ENCODE assay signal across 8 mouse cellular contexts in the genomic region with DNA sequence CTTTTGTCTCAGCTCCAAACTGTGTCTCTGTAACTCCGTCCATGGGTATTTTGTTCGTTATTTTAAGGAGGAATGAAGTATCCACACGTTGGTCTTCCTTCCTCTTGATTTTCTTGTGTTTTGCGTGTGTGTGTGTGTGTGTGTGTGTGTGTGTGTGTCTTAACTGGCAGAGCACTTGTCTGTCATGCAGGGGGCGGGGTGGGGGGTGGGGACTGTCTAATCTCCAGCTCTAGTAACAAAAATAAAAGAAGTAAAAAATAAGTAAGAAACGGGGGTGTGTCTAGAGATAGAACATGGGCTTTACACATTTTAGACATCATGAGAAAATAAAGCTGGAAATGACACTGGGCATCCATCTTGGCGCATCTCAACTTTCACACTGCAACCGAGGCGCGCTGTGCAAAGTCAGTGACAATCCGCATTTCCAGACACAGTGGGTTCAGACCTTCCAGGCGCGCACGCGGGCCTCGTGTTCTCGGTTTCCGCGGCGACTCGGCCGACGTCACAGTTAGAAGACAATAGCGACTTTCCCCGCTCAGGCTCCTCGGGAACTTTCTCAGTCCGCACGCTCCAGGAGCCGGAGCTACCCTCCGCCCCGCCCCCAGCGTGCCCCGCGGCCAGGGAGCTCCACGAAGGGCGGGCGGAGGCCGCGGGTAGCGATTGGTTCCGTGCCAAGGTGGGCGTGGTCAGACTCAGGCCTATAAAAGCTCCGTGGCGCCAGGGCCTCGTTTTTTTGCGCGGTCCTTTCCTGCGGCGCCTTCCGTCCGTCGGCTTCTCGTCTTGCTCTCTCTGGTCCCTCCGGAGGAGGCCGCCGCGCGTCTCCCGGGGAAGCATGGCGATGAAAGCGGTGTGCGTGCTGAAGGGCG. TPM values are rescaled to one million over a fixed set of nuclear protein-coding genes. Genes with fewer than 3 reads are reported as not detected.
A peak's percentile ranks its signal among the peaks of the same experiment; 100 is the strongest.
DNase-seq lines count a peak whose midpoint lies in the region; ATAC-seq and TF ChIP-seq lines count a peak whose summit lies in the region.

A gene (plus strand): TSS at position 729 of the 866 bp plus-strand sequence.

- peak; percentile 88 for ATAC-seq in G1E (ENCODE audit: extremely low read depth, insufficient number of reproducible peaks, low FRiP score, poor library complexity, severe bottlenecking)
- ATAC-seq in forebrain, postnatal 0 days = peak; percentile 91
- peak; percentile 95 for ATAC-seq in lung, embryonic 15.5 days (ENCODE audit: borderline replicate concordance, extremely low read depth, low FRiP score, low TSS enrichment)

- no peaks in the 10 kb centered on the region for H3K9me3 ChIP-seq in G1E (replicated peaks)
- H3K9me3 ChIP-seq in forebrain, postnatal 0 days (ENCODE audit: low read length) = no peaks in the 10 kb centered on the region
- no peaks in the 10 kb centered on the region for H3K9me3 ChIP-seq in lung, embryonic 15.5 days

- H3K9ac ChIP-seq in forebrain, postnatal 0 days = peak within 1 kb of the TSS; percentile 92
- peak within 1 kb of the TSS; percentile 85 for H3K9ac ChIP-seq in lung, embryonic 15.5 days

- DNase-seq in G1E (ENCODE audit: low spot score) = peak; percentile 91
- peak; percentile 91 to 97 for DNase-seq in cerebellum, adult 18-20 months
- peak; percentile 95 for DNase-seq in forebrain, postnatal 0 days
- peak; percentile 99 for DNase-seq in heart, postnatal 4 days
- DNase-seq in layer of hippocampus, adult 8-10 months (ENCODE audit: low spot score in 2 of 2) = peak; percentile 84 to 92
- peak; percentile 89 for DNase-seq in ovary, adult 18-20 months (ENCODE audit: low spot score)
- peak; percentile 97 for DNase-seq in thymus, postnatal 0 days (ENCODE audit: low spot score)

- peaks cover 36% of the 10 kb centered on the region for H3K4me1 ChIP-seq in G1E (ENCODE audit: insufficient read depth, low read depth, low read length)
- H3K4me1 ChIP-seq in forebrain, postnatal 0 days (ENCODE audit: insufficient read depth) = peaks cover 9% of the 10 kb centered on the region
- H3K4me1 ChIP-seq in lung, embryonic 15.5 days = peaks cover 40% of the 10 kb centered on the region

- no peak for TF ChIP-seq CTCF in G1E (IDR thresholded peaks at IDR 0.05; ENCODE audit: low read depth, low read length)
- no peak for TF ChIP-seq CTCF in forebrain, postnatal 0 days (IDR thresholded peaks at IDR 0.05; ENCODE audit: low read depth)

- peak within 1 kb of the TSS; percentile 72 for H3K4me2 ChIP-seq in forebrain, postnatal 0 days (ENCODE audit: low read depth)
- peak within 1 kb of the TSS; percentile 76 for H3K4me2 ChIP-seq in lung, embryonic 15.5 days

- H3K27ac ChIP-seq in forebrain, postnatal 0 days (ENCODE audit: low read depth, low read length) = peak within 1 kb of the TSS; percentile 91
- H3K27ac ChIP-seq in lung, embryonic 15.5 days = peak within 1 kb of the TSS; percentile 92

- peak within 1 kb of the TSS; percentile 88 for H3K4me3 ChIP-seq in G1E (ENCODE audit: low read depth, low read length)
- peak within 1 kb of the TSS; percentile 94 for H3K4me3 ChIP-seq in forebrain, postnatal 0 days (ENCODE audit: low read depth, low read length)
- H3K4me3 ChIP-seq in lung, embryonic 15.5 days = peak within 1 kb of the TSS; percentile 94

- no peaks in the 10 kb centered on the region for H3K27me3 ChIP-seq in G1E (ENCODE audit: insufficient read depth, low read length)
- H3K27me3 ChIP-seq in forebrain, postnatal 0 days (ENCODE audit: insufficient read depth, low read length) = no peaks in the 10 kb centered on the region
- H3K27me3 ChIP-seq in lung, embryonic 15.5 days = no peaks in the 10 kb centered on the region

- 2% methylated on average over 63 of the region's 63 CpGs for WGBS in forebrain, postnatal 0 days
- WGBS in lung, embryonic 15.5 days = 2% methylated on average over 63 of the region's 63 CpGs

- peaks cover 31% of the 10 kb centered on the region for H3K36me3 ChIP-seq in G1E (replicated peaks)
- peaks cover 12% of the 10 kb centered on the region for H3K36me3 ChIP-seq in forebrain, postnatal 0 days (ENCODE audit: insufficient read depth)
- peaks cover 23% of the 10 kb centered on the region for H3K36me3 ChIP-seq in lung, embryonic 15.5 days

RNA-seq across cellular contexts. Expression of the gene that starts here (rescaled TPM):
- 376 and 389 TPM in 2 replicates for total RNA-seq in G1E (2014; fragmentation: Nextera tagmentation)
- total RNA-seq in G1E (2017) = 652 and 747 TPM in 2 replicates
- 609 and 629 TPM in 2 replicates for polyA plus RNA-seq in G1E (2012)
- total RNA-seq in forebrain, postnatal 0 days (2014; rRNA removed) = 184 and 223 TPM in 2 replicates
- 1,167 and 1,378 TPM in 2 replicates for polyA plus RNA-seq in forebrain, postnatal 0 days (2015; fragmentation: Nextera tagmentation; extraction: Ambion mirVana)
- total RNA-seq in heart, postnatal 4 days (2021) = 100 to 1,000 TPM; 499 to 512 TPM
- 100 to 1,000 TPM; 356 to 433 (median 388) TPM for total RNA-seq in layer of hippocampus, adult 8-10 months (2022)
- 1,192 and 1,274 TPM in 2 replicates for polyA plus RNA-seq in lung, embryonic 15.5 days (2015; fragmentation: Nextera tagmentation; extraction: Ambion mirVana)
- polyA plus RNA-seq in thymus, postnatal 0 days (2015; fragmentation: Nextera tagmentation; extraction: Ambion mirVana) = 1,237 and 1,253 TPM in 2 replicates

Comparison
In these comparisons a context has a peak if more than half of its experiments do, and no peak if none do; other contexts are left out.
1. Peak in every context shown above with its lines: DNase-seq, ATAC-seq, H3K4me3 ChIP-seq and H3K27ac ChIP-seq.